Mouse (Mus musculus) forebrain, embryonic 11.5 days (tissue): ENCODE measurements at regions not wholly inside any gene's neighbourhood (a gene's known extent, or its start where the extent isn't known, plus 50 kb on each side); places are given as distances from the start of the nearest gene placed in this dataset.

Experiments
- ATAC-seq: fragments of 200-750 bp; cut with Nextera tagmentation; replicated peaks from 2 replicates; pipeline ENCODE4 v1.8.0; 2017; ENCODE audit warnings: moderate TSS enrichment; ENCODE audit not compliant: low FRiP score
- DNase-seq: peaks from one replicate; pipeline ENCODE4 v3.0.0-alpha.2; 2017; ENCODE audit warnings: low spot score
- H3K27ac ChIP-seq: fragments of 300-500 bp; sonication (generic); 2 replicates; pipeline ENCODE4 v1.5.1; 2014; ENCODE audit warnings: low read depth, low read length
- H3K27me3 ChIP-seq: fragments of 300-500 bp; sonication (generic); 2 replicates; pipeline ENCODE4 v1.6.1; 2014; ENCODE audit warnings: mild to moderate bottlenecking, low read length, mixed read lengths; ENCODE audit not compliant: control insufficient read depth, insufficient read depth
- H3K36me3 ChIP-seq: fragments of 300-500 bp; sonication (generic); 2 replicates; pipeline ENCODE4 v1.6.1; 2014; ENCODE audit warnings: mild to moderate bottlenecking, low read length, moderate library complexity, mixed read lengths; ENCODE audit not compliant: control insufficient read depth, insufficient read depth
- H3K4me1 ChIP-seq: fragments of 300-500 bp; sonication (generic); replicated peaks from 2 replicates; pipeline ENCODE4 v1.6.1; 2014; ENCODE audit warnings: low read length, mixed read lengths; ENCODE audit not compliant: control insufficient read depth, insufficient read depth
- H3K4me2 ChIP-seq: fragments of 300-500 bp; sonication (generic); 2 replicates; pipeline ENCODE4 v1.6.1; 2014; ENCODE audit warnings: low read depth, mild to moderate bottlenecking, low read length, moderate library complexity, mixed read lengths; ENCODE audit not compliant: severe bottlenecking
- H3K4me3 ChIP-seq: fragments of 300-500 bp; sonication (generic); 2 replicates; pipeline ENCODE4 v1.5.1; 2014; ENCODE audit warnings: low read depth, low read length
- H3K9ac ChIP-seq: fragments of 300-500 bp; sonication (generic); 2 replicates; pipeline ENCODE4 v1.6.1; 2014; ENCODE audit warnings: low read length
- H3K9me3 ChIP-seq: fragments of 300-500 bp; sonication (generic); 2 replicates; pipeline ENCODE4 v1.6.1; 2016; ENCODE audit warnings: low read length, mixed read lengths; ENCODE audit not compliant: control insufficient read depth
- WGBS: fragments of 180-500 bp; shearing (Covaris S2); extraction: QIAGEN DNeasy Blood & Tissue Kit; methylation state at CpG from one replicate; pipeline ENCODE4 v1.1.7; 2014; 5-methylcytosine and 5-hydroxymethylcytosine counted together

DNA sequence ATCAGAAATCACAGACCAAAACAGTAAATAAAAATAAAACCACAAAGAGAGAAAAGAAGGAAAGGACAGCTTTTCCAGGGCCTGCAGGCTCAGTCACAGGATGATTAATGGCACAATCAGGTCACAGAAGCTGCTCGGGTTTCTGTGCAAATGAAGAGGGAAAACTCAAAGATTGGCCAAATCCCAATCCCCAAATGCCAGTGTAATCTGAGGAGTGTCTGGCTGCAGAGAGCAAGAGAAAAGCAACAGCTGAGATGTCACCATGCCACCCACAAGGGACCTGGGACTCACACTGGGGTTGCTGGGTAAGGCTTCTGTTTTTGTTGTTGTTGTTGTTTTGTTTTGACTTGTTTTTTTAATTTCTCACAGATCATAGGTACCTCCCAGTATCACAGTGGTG, 261.5 kb upstream of the Hs6st1 start:
- Histone ChIP-seq H3K4me2 (no peak overlapping the region), H3K9me3 (no peaks in the 10 kb centered on the region; the same call in 1 of the 2 replicates), H3K36me3 (no peaks in the 10 kb centered on the region), H3K27ac (no peak overlapping the region), H3K27me3 (no peaks in the 10 kb centered on the region), H3K4me1 (no peaks in the 10 kb centered on the region), H3K9ac (no peak overlapping the region), H3K4me3 (no peak overlapping the region)
- ATAC-seq (no peak), DNase-seq (no peak)
- WGBS = 33% methylated on average over 1 of the region's 1 CpGs

DNA sequence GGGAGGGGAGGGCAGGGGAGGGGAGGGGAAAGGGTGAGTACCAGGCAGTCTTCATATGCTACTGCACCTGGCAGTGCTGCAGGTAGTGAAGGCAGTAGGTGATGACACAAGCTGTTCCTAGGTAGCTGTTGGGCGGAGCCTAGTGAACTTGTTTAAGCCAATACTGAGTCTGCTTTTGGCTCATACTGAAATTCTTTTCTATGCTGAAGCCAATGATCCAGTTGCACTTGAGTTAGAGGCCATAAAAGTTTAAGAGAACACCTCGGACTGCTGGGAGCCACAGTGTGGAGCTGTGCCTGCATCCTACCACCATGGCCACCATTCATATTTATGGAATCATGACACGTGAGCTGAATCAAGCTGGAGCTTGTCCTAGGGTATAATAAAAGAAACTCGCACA, 259.3 kb upstream of the Hs6st1 start:
- DNase-seq (no peak), ATAC-seq (no peak)
- Histone ChIP-seq H3K9me3 (no peaks in the 10 kb centered on the region), H3K4me3 (no peak overlapping the region), H3K36me3 (no peaks in the 10 kb centered on the region), H3K27me3 (no peaks in the 10 kb centered on the region), H3K9ac (no peak overlapping the region), H3K4me2 (no peak overlapping the region), H3K27ac (no peak overlapping the region), H3K4me1 (no peaks in the 10 kb centered on the region)
- WGBS = 85% methylated on average over 4 of the region's 4 CpGs

DNA sequence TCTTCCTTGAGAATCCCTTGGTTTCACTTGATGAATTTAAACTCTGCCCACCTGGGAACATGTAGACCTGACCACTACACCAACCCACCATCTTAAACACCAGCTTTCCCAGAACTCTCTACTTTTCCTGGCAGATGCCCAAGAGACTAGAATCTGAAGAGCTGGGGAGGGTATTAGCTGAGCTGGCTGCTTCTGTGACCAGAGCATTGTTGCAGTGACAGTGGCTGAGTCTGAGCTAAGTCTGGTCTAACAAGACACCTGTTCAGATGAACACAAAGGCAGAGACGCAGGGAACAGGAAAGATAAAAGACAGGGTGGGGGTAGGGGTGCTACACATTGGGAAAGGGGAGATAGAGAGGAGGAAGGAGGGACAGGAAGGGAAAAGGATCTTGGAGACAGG, 258.9 kb upstream of the Hs6st1 start:
- no peaks in the 10 kb centered on the region for H3K27me3 ChIP-seq
- no peak for DNase-seq
- no peak overlapping the region for H3K27ac ChIP-seq
- no peaks in the 10 kb centered on the region for H3K36me3 ChIP-seq
- no peak for ATAC-seq
- no peak overlapping the region for H3K4me2 ChIP-seq
- 63% methylated on average over 1 of the region's 1 CpGs for WGBS
- no peak overlapping the region for H3K9ac ChIP-seq
- no peaks in the 10 kb centered on the region for H3K9me3 ChIP-seq
- H3K4me1 ChIP-seq = no peaks in the 10 kb centered on the region
- H3K4me3 ChIP-seq = no peak overlapping the region

DNA sequence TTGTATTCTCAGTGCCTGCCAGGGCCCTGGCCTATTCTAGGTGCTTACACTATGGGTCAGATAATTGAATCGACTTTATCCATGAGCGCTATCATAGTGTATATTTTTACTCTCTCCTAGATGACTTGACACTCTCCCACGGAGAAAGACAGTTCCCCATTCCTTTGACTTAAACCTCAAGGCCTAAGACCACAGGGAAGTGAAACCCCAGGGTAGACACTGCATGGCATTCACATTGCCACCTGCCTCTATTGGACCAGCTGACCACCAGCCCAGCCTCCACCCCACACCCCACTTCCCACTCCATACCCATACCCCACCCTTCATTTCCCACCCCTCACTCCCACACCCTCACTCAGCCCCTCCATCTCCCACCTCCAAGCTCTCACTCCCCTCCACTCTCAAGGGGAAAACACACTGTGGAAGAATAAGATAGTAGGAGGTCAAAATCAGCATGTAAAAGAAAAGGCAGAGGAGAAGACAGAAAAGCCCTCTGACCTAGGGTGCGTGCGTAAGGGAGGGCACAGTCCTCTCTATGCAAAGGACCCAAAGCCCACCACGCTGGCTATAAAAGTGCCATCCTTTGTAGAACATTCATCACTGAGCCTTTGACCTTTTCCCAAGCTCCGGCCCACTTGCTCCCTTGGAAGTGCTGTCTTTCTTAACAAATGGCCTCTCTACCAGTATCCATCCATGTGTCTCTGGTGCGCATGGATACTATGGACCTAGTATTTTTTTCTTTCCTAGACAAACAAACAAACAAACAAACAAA, 257.4 kb upstream of the Hs6st1 start:
- Histone ChIP-seq H3K27ac (no peak overlapping the region), H3K9ac (no peak overlapping the region), H3K4me3 (no peak overlapping the region), H3K36me3 (no peaks in the 10 kb centered on the region), H3K9me3 (no peaks in the 10 kb centered on the region), H3K4me2 (no peak overlapping the region), H3K27me3 (no peaks in the 10 kb centered on the region), H3K4me1 (no peaks in the 10 kb centered on the region)
- ATAC-seq = no peak
- DNase-seq = no peak
- WGBS = 88% methylated on average over 8 of the region's 8 CpGs

DNA sequence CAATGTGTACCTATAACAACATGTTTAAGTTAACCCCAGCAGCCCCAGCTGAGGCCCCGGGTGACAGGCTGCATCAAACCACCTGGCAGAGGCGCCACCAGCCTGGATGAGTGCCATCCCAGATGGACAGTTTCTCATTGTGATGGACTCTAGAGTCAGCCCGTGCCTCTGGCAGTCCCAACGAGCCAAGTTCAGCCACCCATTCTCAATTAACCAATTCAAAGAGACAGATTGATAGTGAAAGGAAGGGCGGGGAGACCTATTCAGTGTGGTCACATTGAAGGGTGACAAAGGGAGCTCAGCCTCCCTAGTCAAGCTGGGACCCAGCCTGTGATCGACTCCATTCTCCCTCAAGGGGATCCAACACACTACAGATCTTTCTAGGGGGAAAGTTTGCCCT, 256.8 kb upstream of the Hs6st1 start:
- H3K9me3 ChIP-seq = no peaks in the 10 kb centered on the region
- no peak overlapping the region for H3K4me2 ChIP-seq
- H3K4me3 ChIP-seq = no peak overlapping the region
- 52% methylated on average over 6 of the region's 6 CpGs for whole genome bisulfite sequencing
- DNase-seq = no peak
- H3K27ac ChIP-seq = no peak overlapping the region
- H3K27me3 ChIP-seq = no peaks in the 10 kb centered on the region
- no peak overlapping the region for H3K9ac ChIP-seq
- no peaks in the 10 kb centered on the region for H3K4me1 ChIP-seq
- H3K36me3 ChIP-seq = no peaks in the 10 kb centered on the region
- ATAC-seq = no peak

DNA sequence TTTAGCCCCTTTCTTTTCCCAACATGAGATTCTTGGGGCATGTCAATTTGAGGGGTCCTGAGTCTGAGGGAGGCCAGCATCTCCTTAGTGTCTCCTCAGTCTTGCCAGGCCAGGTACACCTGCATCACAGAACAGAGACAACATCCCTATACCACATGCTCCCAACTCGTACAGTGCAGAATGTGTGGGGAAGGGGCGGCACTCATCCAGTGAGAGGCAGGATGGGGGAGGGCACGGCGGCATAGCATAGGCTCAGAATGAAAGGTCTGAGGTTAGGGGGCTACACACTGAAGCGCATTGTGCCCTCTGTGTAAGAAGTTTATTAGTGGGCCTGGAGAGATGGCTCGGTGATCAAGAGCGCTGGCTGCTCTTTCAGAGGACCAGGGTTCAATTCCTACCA, 256.4 kb upstream of the Hs6st1 start:
- no peak for ATAC-seq
- Histone ChIP-seq H3K4me2 (no peak overlapping the region), H3K27me3 (no peaks in the 10 kb centered on the region), H3K36me3 (no peaks in the 10 kb centered on the region), H3K9me3 (no peaks in the 10 kb centered on the region), H3K27ac (no peak overlapping the region), H3K4me1 (no peaks in the 10 kb centered on the region), H3K9ac (no peak overlapping the region), H3K4me3 (no peak overlapping the region)
- 87% methylated on average over 7 of the region's 7 CpGs for WGBS
- DNase-seq = no peak

DNA sequence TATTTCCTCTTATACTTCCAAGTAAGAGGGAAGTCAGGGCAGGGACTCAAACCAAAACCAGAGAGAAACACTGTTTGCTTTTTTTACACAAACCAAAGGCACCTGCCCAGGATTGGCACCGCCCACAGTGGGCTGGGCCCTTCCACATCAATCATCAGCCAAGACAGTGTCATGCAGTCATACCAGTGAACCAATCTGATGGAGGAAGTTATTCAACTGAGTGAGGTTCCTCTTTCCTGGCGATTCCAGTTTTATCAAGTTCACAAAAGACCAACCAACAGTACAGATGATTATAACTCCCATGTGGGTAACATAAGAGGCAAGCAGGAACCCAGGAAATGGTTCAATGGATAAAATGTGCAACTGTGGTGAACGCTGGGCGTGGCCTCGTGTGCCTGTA, 254.6 kb upstream of the Hs6st1 start:
- WGBS = 95% methylated on average over 5 of the region's 5 CpGs
- Histone ChIP-seq H3K9me3 (no peaks in the 10 kb centered on the region), H3K9ac (no peak overlapping the region), H3K4me1 (no peaks in the 10 kb centered on the region), H3K27me3 (no peaks in the 10 kb centered on the region), H3K27ac (no peak overlapping the region), H3K36me3 (no peaks in the 10 kb centered on the region), H3K4me3 (no peak overlapping the region), H3K4me2 (no peak overlapping the region)
- no peak for DNase-seq
- no peak for ATAC-seq

DNA sequence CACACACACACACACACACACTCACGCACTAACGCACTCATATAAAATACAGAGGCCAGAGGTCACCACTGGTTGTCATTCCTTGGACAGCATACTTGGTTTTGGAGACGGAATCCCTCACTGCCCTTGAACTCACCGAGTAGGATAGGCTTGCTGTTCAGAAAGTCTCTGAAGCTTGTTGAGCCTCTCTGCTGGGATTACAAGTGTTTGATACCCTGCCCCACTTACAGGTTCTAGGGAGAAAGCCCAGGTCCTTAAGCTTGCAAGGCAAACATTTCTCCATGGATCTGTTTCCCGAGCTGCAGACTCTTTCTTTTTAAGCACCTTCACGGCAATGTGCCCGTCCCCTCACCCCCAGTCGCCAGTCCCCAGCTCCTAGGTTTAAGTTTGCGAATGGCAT, 254.0 kb upstream of the Hs6st1 start:
- no peaks in the 10 kb centered on the region for H3K9me3 ChIP-seq
- H3K27me3 ChIP-seq = no peaks in the 10 kb centered on the region
- no peak overlapping the region for H3K27ac ChIP-seq
- no peak overlapping the region for H3K4me2 ChIP-seq
- no peaks in the 10 kb centered on the region for H3K4me1 ChIP-seq
- ATAC-seq (no peak), DNase-seq (no peak)
- WGBS = 85% methylated on average over 9 of the region's 9 CpGs
- no peaks in the 10 kb centered on the region for H3K36me3 ChIP-seq
- H3K4me3 ChIP-seq = no peak overlapping the region
- no peak overlapping the region for H3K9ac ChIP-seq

DNA sequence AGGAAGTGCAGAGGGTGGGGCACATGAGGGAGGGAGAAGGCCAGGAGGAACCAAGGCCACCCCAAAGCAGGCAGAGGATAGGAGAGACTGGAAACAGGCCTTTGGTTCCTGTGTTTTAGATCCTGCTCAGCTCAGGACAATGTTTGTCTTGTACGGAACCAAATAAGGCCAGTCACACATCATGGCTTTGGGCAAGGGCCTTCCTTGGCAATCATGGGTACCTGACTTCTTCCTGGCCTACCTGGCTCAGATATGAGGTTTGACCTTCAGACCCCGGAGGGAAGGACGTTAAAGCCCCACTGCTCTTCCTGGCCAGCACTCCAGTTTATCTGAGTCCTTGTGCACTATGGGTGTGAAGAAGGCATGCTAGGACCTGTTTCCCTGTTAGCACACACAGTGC, 253.4 kb upstream of the Hs6st1 start:
- DNase-seq = no peak
- H3K9ac ChIP-seq = no peak overlapping the region
- H3K4me1 ChIP-seq = no peaks in the 10 kb centered on the region
- no peaks in the 10 kb centered on the region for H3K27me3 ChIP-seq
- H3K9me3 ChIP-seq = no peaks in the 10 kb centered on the region
- WGBS = 95% methylated on average over 3 of the region's 3 CpGs
- H3K4me2 ChIP-seq = no peak overlapping the region
- H3K4me3 ChIP-seq = no peak overlapping the region
- ATAC-seq = no peak
- H3K27ac ChIP-seq = no peak overlapping the region
- no peaks in the 10 kb centered on the region for H3K36me3 ChIP-seq
